Mouse (Mus musculus): ENCODE results near the gene Olfr65. TPM values are rescaled to one million over a fixed set of nuclear protein-coding genes. Genes with fewer than 3 reads are reported as not detected.

Olfr65 gene
- polyA plus RNA-seq, 1 experiment from 2014 or later, result not detected

GRCm38 (mm10) chr7:103944137-103944536 lies 40.9 kb downstream of the Olfr65 start, which contains the start of gene Olfr633:
TSS of gene Olfr633 (plus strand) at chr7:103944437.
- H3K27ac ChIP-seq (ENCODE audit: low read length), result no peak within 1 kb of the TSS
- H3K9me3 ChIP-seq (ENCODE audit: control insufficient read depth, low read depth, low read length), result no peaks in the 10 kb centered on the region
- H3K4me2 ChIP-seq (replicated peaks; ENCODE audit: low read depth, low read length), result no peak within 1 kb of the TSS
- no peak for ATAC-seq (ENCODE audit: insufficient number of reproducible peaks, insufficient read depth, low FRiP score, low read depth)
- H3K36me3 ChIP-seq (ENCODE audit: control insufficient read depth, insufficient read depth, low read length), result no peaks in the 10 kb centered on the region
- no peaks in the 10 kb centered on the region for H3K27me3 ChIP-seq (ENCODE audit: control insufficient read depth, insufficient read depth, low read length)
- H3K4me1 ChIP-seq (ENCODE audit: control insufficient read depth, insufficient read depth, low read length), result no peaks in the 10 kb centered on the region
- no peak within 1 kb of the TSS for H3K4me3 ChIP-seq (ENCODE audit: low read depth, low read length)
- no peak within 1 kb of the TSS for H3K9ac ChIP-seq (replicated peaks; ENCODE audit: low read depth, low read length)

Other genes with a start within 250 kb of the Olfr65 start
- not detected in 2 replicates for gene Olfr623, start 239.8 kb upstream of the Olfr65 start, polyA plus RNA-seq (2014; fragmentation: Nextera tagmentation; extraction: Ambion mirVana)
- gene Olfr624, start 232.3 kb upstream of the Olfr65 start, polyA plus RNA-seq (2014; fragmentation: Nextera tagmentation; extraction: Ambion mirVana), result 0.04 TPM in 1 of 2 replicates, not detected in the other
- gene Olfr625-ps1, start 220.8 kb upstream of the Olfr65 start, polyA plus RNA-seq (2014; fragmentation: Nextera tagmentation; extraction: Ambion mirVana), result not detected in 2 replicates
- not detected in 2 replicates for gene Olfr243, start 188.8 kb upstream of the Olfr65 start, polyA plus RNA-seq (2014; fragmentation: Nextera tagmentation; extraction: Ambion mirVana)
- not detected in 2 replicates for gene Olfr628, start 173.1 kb upstream of the Olfr65 start, polyA plus RNA-seq (2014; fragmentation: Nextera tagmentation; extraction: Ambion mirVana)
- not detected in 2 replicates for gene Olfr629, start 158.5 kb upstream of the Olfr65 start, polyA plus RNA-seq (2014; fragmentation: Nextera tagmentation; extraction: Ambion mirVana)
- gene Olfr630, start 146.2 kb upstream of the Olfr65 start, polyA plus RNA-seq (2014; fragmentation: Nextera tagmentation; extraction: Ambion mirVana), result not detected in 2 replicates
- gene Olfr69, start 131.9 kb upstream of the Olfr65 start, polyA plus RNA-seq (2014; fragmentation: Nextera tagmentation; extraction: Ambion mirVana), result not detected in 2 replicates
- not detected in 2 replicates for gene Olfr68, start 123.8 kb upstream of the Olfr65 start, polyA plus RNA-seq (2014; fragmentation: Nextera tagmentation; extraction: Ambion mirVana)
- gene Olfr67, start 111.7 kb upstream of the Olfr65 start, polyA plus RNA-seq (2014; fragmentation: Nextera tagmentation; extraction: Ambion mirVana), result not detected in 2 replicates
- 1,564 and 1,619 TPM in 2 replicates for gene Hbb-bt, start 89.5 kb upstream of the Olfr65 start, polyA plus RNA-seq (2014; fragmentation: Nextera tagmentation; extraction: Ambion mirVana)
- 3,670 and 3,888 TPM in 2 replicates for gene Hbb-bs, start 75.4 kb upstream of the Olfr65 start, polyA plus RNA-seq (2014; fragmentation: Nextera tagmentation; extraction: Ambion mirVana)
- not detected in 2 replicates for gene Hbb-bh2, start 63.0 kb upstream of the Olfr65 start, polyA plus RNA-seq (2014; fragmentation: Nextera tagmentation; extraction: Ambion mirVana)
- gene Hbb-bh1, start 60.3 kb upstream of the Olfr65 start, polyA plus RNA-seq (2014; fragmentation: Nextera tagmentation; extraction: Ambion mirVana), result 2.9 and 6.2 TPM in 2 replicates
- gene Hbb-y, start 50.3 kb upstream of the Olfr65 start, polyA plus RNA-seq (2014; fragmentation: Nextera tagmentation; extraction: Ambion mirVana), result 616 and 882 TPM in 2 replicates
- not detected in 2 replicates for gene Olfr66, start 17.2 kb upstream of the Olfr65 start, polyA plus RNA-seq (2014; fragmentation: Nextera tagmentation; extraction: Ambion mirVana)
- gene Olfr64, start 9.0 kb upstream of the Olfr65 start, polyA plus RNA-seq (2014; fragmentation: Nextera tagmentation; extraction: Ambion mirVana), result not detected in 2 replicates
- not detected in 2 replicates for gene Olfr631, start 25.3 kb downstream of the Olfr65 start, polyA plus RNA-seq (2014; fragmentation: Nextera tagmentation; extraction: Ambion mirVana)
- not detected in 2 replicates for gene Olfr632, start 30.9 kb downstream of the Olfr65 start, polyA plus RNA-seq (2014; fragmentation: Nextera tagmentation; extraction: Ambion mirVana)
- not detected in 2 replicates for gene Olfr633, start 41.0 kb downstream of the Olfr65 start, polyA plus RNA-seq (2014; fragmentation: Nextera tagmentation; extraction: Ambion mirVana)
- gene Olfr635, start 67.7 kb downstream of the Olfr65 start, polyA plus RNA-seq (2014; fragmentation: Nextera tagmentation; extraction: Ambion mirVana), result not detected in 2 replicates
- not detected in 2 replicates for gene Olfr638, start 95.3 kb downstream of the Olfr65 start, polyA plus RNA-seq (2014; fragmentation: Nextera tagmentation; extraction: Ambion mirVana)
- 0.03 TPM in 1 of 2 replicates, not detected in the other for gene Olfr639, start 113.8 kb downstream of the Olfr65 start, polyA plus RNA-seq (2014; fragmentation: Nextera tagmentation; extraction: Ambion mirVana)
- gene Olfr640, start 122.1 kb downstream of the Olfr65 start, polyA plus RNA-seq (2014; fragmentation: Nextera tagmentation; extraction: Ambion mirVana), result not detected in 2 replicates
- gene Olfr641, start 132.0 kb downstream of the Olfr65 start, polyA plus RNA-seq (2014; fragmentation: Nextera tagmentation; extraction: Ambion mirVana), result not detected in 2 replicates
- not detected in 2 replicates for gene Olfr642, start 149.2 kb downstream of the Olfr65 start, polyA plus RNA-seq (2014; fragmentation: Nextera tagmentation; extraction: Ambion mirVana)
- not detected in 2 replicates for gene 4930516K23Rik, start 158.0 kb downstream of the Olfr65 start, polyA plus RNA-seq (2014; fragmentation: Nextera tagmentation; extraction: Ambion mirVana)
- gene Olfr644, start 168.4 kb downstream of the Olfr65 start, polyA plus RNA-seq (2014; fragmentation: Nextera tagmentation; extraction: Ambion mirVana), result not detected in 2 replicates
- gene Olfr645, start 182.0 kb downstream of the Olfr65 start, polyA plus RNA-seq (2014; fragmentation: Nextera tagmentation; extraction: Ambion mirVana), result not detected in 2 replicates
- gene Olfr646, start 201.4 kb downstream of the Olfr65 start, polyA plus RNA-seq (2014; fragmentation: Nextera tagmentation; extraction: Ambion mirVana), result not detected in 2 replicates
- not detected in 2 replicates for gene Ubqln5, start 226.3 kb downstream of the Olfr65 start, polyA plus RNA-seq (2014; fragmentation: Nextera tagmentation; extraction: Ambion mirVana)
- gene Olfr643, start 233.9 kb downstream of the Olfr65 start, polyA plus RNA-seq (2014; fragmentation: Nextera tagmentation; extraction: Ambion mirVana), result not detected in 2 replicates
- gene Ubqln3, start 239.8 kb downstream of the Olfr65 start, polyA plus RNA-seq (2014; fragmentation: Nextera tagmentation; extraction: Ambion mirVana), result not detected in 2 replicates
- not detected in 2 replicates for gene Ubqlnl, start 247.1 kb downstream of the Olfr65 start, polyA plus RNA-seq (2014; fragmentation: Nextera tagmentation; extraction: Ambion mirVana)

Data from stomach, embryonic 14.5 days (tissue).